Mouse (Mus musculus) heart, postnatal 0 days (tissue): Measurements from ENCODE around the gene Igf2r.

Source experiments
- CTCF ChIP-seq: IDR thresholded peaks from 2 replicates; pipeline ENCODE4 v1.5.1; 2016; ENCODE audit warnings: antibody characterized with exemption, control low read depth, low read depth
- EP300 ChIP-seq: IDR thresholded peaks from 2 replicates; pipeline ENCODE4 v1.6.1; 2016; ENCODE audit warnings: antibody characterized with exemption, low read depth

DNA sequence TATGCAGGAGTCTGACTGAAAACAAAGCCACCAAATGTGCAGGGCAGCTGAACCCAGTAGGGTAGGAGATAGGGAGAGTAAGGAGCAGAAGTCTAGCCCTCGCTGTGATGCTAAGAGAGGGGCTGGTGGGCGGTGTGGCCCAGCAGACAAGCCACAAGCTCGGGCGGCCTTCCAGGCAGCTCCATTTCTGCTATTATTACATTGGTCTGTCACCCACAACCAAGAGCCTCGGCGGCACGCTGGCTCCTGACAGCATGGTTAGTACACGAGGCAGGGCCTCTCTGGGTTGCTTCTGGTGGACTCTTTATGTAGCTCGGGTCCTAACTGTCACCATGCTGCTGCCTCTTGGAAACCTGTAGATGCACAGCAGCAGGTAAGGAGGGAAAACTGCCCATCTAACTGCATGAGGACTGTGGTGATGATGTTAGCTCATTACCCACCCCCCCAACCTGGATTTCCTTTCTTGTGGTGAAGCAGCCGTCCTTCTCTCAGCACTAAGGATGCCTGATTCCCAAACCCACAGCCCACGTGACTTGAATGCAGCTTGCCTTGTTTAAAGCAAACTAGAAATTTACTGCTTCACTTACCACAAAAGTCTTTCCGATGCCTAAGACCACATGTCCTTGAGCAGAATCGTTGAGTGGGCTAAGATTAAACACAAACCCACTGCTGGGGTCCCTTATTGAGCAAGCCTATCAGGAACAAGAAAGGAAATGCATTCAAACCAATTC is 59.2 kb downstream of the Igf2r start:
- TF ChIP-seq CTCF = no peak
- no peak for TF ChIP-seq EP300
